Mouse (Mus musculus) activated CD4-positive, CD25-positive, alpha-beta regulatory T cell, adult 4 months (primary cell): ENCODE measurements around the gene Hsd11b2. TPM values are rescaled to one million over a fixed set of nuclear protein-coding genes. Genes with fewer than 3 reads are reported as not detected.

Source experiments
- ATAC-seq: one replicate; pipeline ENCODE4 v1.8.0; 2017
- polyA plus RNA-seq, 2 experiments: library from polyadenylated mRNA; unstranded; fragments of 100-300 nt; shearing (Covaris generic); gene quantifications; one replicate each; pipeline ENCODE4 v1.2.1; 2017

Hsd11b2 gene
- polyA plus RNA-seq, 2 experiments from 2014 or later: not detected

DNA sequence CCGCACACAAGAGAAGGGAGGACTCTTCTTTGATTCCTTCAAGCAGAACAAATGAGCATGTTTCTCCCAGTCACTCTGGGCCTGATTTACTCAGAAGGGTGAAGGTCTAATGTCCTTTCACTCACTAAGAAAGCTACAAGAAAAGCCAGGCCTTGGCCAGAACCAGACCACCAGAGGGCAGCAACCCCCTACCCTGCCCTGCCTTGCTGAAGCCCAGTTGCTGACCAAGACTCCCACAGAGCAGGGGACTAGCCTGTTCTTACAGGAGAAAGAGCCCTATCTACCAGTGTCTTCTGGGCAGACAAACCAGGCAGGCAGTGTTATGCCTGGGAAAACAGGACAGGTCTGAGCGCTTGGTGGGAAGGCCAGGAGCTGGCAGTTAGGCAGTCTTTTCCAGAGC is 34.2 kb upstream of the Hsd11b2 start:
- no peak for ATAC-seq

DNA sequence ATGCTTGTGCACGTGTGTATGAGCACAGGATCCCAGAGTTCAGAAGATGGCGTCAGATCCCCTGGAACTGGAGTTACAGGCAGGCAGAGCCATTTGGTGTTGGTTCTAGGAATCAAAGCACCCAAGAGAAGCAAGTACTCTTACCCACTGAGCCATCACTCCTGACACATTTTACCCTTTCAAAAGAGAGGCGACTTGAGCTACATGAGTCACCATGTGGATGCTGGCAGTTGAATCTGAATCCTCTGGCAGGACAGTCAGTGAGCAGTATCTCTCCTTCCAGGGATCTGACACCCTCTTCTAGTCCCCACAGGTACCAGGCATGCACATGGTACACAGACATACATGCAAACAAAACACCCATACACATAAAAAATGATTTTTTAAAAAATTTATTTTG is 30.5 kb upstream of the Hsd11b2 start:
- no peak for ATAC-seq

- ATAC-seq: no peak
Measured at GRCm38 (mm10) chr8:105489281-105489680, 29.3 kb upstream of the Hsd11b2 start.

GRCm38 (mm10) chr8:105493495-105493894 is 25.1 kb upstream of the Hsd11b2 start:
- ATAC-seq: no peak

DNA sequence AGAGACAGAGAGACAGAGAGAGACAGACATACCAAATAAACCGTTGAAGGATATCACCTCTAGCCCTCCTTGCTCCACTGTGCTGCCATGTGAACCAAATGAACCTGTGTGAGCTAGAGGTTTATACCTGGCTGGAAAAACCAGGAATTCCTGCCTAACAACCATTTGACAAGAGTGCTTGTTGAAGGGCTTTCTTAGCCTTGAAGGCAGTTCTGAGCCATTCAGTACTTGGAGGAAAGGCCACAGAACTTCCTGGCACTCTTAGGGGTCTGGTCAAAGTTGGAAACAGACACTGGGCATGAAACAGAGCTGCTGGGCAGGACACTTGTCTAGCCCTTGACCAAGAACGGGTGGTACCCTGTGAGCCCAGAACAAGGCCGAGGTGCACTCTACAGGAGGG is 24.0 kb upstream of the Hsd11b2 start:
- ATAC-seq: no peak

DNA sequence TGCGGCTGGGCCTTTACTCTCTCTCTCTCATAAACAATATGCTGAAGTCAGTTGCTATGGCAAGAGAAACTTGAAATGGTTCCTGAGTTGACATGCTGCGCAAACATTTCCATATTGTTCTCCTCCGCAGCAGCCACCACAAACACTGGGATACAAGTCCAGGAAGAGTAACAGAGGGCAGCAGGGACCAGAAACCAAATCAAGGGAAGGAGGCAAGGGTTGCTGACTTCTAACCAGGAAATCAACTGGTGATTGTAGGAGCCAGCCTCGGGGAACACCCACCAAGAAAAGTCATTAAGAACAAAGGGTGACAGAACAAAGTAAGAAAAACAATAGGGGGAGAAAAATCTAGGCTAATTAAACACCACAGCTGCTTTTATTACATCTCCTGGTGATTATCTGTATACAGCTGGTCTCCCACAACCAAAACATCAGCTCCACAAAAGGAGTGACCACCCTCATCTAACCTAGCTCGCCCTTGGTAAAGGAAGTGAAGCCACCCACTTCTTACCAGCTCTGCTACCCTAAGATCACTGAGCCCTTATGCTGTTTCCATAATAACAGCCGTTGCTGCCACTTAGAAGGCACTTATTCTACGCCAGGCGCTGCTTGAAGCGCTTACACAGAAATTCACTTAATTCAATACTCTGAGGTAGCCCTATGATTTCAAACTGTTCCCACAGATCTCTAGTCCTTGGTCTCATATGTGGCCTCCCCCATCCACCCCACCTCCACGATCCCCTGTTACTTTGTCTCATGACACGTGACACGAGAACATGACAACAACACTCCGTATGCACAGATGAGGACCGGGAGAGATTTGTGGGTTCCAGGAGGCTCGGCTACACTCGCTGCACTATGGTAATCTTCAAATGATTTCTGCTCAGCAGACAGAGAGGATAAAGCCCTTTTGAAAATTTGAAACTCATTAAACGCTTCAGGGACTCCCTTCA is 22.9 kb upstream of the Hsd11b2 start:
- ATAC-seq: no peak

DNA sequence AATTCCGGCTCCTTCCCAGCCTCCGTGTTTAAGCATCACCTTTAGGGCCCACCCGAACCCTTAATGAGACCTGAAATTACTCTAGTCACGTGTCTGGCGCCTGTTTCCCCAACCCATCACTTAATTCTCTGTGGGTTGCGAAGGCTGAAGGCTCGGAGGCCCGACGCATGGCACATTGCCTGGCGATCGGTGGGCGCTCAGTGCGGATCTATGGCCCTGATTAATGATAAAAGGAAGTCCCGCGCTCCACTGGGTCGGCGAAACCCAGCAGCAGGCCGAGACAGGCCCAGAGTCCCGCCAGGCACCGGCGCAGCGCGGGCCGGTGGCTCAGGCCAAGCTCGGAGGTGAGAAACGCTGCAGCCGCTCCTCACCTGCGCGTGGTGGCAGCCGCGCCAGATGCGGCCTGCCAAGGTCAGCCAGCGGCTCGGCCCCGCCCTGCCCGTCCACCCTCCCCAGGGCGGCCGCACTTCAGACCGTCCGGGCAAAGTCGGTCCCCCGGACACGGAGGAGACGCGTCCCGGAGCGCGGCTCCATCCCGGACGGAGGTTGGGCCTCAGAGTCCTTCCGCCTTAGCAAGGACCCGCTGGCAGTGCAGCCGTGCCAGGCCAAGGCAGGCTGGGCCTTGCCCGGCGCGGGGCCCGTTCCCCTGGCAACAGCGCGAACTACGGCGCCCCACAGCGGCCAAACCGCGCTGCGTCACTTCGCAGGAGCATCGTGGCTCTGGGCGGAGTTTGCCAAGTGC is 21.9 kb upstream of the Hsd11b2 start, which contains the start of gene Zdhhc1:
Gene Zdhhc1, minus strand, starts transcription at position 464 of the 742 bp plus-strand sequence.
- ATAC-seq: peak; percentile 66

- ATAC-seq: no peak
Measured at GRCm38 (mm10) chr8:105499787-105500186, 18.8 kb upstream of the Hsd11b2 start.

DNA sequence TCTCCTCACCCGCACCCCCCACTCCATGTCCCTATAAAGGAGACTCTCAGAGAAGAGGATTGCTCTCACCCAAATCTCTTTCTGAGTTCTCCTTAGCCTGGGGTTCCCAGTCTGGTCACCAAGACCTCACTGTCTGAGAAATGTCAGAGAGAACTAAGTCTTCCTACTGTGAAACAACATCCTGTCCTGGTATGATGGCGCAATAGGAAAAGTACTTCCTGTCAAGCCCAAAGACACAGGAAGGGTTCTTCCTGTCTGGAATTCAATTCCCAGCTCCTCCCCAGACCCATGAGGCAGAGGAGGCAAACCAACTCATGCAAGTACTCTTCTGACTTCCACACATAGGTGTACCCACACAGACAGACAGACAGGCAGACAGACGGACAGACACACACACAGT is 13.9 kb upstream of the Hsd11b2 start:
- no peak for ATAC-seq

GRCm38 (mm10) chr8:105506977-105507376 is 11.6 kb upstream of the Hsd11b2 start:
- no peak for ATAC-seq

GRCm38 (mm10) chr8:105508758-105509157 is 9.8 kb upstream of the Hsd11b2 start:
- no peak for ATAC-seq

DNA sequence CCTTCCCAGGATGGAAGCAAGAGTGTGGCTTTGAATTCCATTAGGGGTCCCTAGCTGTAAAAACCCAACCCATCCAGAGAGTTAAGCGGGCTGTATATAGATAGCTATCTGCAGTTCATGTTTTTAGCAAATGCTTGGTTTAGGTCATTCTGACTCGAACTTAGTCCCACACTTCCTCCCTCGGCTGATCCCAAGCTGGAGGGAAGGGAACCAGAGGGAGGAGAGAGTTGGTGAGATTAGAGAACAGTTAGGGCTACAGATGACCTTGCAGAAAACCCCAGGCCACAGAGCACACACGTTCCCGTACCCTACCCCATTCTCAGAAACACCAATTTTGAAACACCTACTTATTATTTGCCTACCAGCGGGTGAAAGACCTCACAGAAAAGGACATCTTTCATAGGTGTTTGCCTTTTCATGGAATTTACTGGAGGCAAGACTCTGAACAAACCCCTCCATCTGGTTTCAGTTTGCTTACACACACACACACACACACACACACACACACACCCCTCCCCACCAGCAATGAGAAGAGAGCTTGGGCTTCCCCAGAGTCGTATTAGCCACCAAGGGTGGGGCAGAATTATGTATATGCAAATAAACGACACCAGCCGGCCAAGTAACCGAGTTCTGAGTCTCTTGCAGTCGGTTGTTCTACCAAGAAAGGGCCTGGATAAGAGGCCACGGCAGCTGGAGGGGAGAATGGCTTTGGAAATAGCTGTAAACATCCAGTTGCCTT is 8.4 kb upstream of the Hsd11b2 start:
- ATAC-seq: no peak

GRCm38 (mm10) chr8:105514194-105514593 is 4.4 kb upstream of the Hsd11b2 start:
- no peak for ATAC-seq

- ATAC-seq: no peak
Measured at GRCm38 (mm10) chr8:105514656-105515055, 3.9 kb upstream of the Hsd11b2 start.

DNA sequence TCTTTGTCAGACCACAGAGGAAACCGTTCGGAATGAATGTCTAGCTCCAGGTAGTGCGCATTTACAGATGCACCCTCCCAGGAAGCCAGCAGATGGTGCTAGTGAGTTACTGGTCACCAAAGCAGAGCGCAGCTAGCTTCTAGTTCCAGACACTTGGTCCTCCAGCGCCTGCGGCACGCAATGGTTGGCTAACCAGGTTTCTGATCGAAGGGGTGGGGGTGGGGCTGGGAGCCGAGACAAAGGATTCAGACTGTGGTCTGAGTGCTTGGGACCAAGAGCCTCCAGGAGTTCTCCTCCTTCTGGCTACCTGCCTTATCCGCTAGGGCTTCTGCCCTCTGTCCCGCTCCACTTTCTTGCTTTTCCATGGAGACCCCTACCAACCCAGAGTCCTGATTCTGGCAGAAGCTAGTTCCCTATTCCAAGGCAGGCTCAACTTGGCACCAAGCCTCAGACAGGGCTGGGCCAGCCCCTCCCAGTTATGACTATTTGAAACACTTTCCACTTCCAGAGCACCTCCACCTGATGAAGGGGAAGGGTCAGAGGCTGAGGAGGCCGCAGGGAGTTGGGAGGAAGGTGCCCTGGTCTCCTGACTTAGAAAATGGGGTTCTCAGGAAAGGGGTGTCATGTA is 2.4 kb upstream of the Hsd11b2 start:
- ATAC-seq: no peak

DNA sequence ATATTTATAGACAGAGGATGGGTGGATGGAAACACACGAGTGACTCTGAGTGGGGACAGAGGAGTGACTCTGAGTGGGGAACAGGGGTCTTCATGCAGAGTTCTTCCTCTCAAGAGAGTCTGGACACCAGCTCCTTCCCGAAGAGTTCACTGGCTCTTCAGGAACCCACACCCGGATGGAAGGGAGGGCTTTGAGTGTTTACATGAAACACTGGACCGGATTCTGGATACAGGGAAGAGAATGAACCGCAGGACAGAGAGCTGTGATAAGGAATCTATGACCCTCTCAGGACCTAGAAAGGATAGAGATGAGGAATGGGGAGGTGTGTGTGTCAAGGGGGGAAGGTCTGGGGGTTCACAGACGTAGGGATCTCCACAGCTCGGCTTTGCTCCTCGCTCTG is 1.2 kb upstream of the Hsd11b2 start:
- ATAC-seq: no peak

DNA sequence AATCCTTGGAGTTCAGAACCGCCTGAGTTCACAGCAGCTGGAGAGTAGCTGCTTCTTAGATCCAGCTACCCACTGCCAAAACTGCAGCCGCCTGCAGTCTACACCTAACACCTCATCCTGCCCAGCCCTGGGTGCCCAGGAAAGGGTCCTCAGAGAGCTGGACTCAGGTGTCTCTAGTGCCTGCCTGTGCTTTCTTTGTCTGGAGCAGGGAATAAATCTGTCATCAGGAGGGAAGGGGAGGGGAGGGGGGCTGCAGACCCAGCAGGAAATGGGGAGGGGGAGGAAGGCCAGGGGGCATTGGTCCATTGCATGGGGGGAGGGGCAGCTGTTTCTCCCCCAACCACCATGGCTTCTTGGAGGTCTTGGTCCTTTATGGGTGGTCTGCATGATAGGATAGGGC is 1.0 kb downstream of the Hsd11b2 start:
- ATAC-seq: no peak

DNA sequence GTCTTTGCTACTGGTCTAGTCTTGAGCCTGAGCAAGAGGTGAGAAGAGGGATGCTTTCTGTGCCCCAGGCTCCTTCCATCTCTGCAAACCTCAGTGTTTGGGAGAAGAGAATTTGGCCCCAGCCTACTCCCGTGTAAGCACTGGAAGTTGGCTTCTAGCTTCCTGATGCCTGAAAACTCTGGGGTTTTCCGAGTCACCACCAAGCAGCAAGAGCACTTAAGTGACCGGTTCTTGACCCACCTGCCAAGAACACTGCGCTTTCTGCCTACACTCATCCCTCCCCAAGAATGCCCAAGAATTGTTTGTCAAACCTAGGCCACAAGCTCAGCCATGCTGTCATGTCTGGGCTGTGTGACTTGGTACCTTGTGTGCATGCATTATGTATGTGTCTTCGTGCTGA is 2.0 kb downstream of the Hsd11b2 start:
- no peak for ATAC-seq

DNA sequence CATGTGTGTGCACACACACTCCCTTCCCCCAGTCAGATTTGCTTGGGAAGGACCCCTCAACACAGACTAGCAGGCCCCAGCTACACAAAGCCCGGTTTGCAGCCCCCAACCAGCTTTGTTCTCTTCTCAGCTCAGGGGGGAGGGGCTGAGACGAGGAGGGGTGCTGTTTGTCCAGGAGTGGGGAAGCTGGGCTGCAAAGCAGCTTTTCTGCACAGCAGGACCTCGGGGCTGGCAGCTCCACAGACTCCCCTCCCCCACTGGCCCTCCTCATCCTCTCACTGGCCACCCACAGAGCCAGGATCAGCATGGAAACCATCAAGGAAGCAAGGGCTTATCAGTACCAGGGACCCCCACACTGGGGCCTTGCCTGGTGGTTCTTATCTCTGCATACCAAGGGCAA is 2.5 kb downstream of the Hsd11b2 start:
- no peak for ATAC-seq

DNA sequence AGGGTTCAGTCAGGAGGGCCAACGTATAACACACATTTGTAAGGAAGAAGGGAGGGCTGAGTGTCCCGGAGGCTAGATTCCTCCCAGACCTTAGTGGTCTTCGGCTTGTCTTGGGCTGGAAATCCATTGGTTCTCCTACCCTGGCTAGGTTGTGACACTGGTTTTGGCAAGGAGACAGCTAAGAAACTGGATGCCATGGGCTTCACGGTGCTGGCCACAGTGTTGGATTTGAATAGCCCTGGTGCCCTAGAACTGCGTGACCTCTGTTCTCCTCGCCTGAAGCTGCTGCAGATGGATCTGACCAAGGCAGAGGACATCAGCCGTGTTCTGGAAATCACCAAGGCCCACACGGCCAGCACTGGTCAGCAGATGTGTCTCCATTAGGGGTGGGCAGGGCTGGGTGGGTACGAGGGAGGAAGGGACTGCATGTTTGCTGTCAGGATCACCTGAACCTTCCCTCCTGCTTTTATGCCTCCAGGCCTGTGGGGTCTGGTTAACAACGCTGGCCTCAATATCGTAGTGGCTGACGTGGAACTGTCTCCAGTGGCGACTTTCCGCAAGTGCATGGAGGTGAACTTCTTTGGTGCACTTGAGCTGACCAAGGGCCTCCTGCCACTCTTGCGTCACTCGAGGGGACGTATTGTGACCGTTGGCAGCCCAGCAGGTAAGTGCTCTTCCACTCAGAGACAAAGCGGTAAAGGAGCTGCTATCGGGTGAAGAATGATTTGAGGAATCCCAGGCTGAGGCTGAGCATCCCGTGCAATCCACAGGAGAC is 3.6 kb downstream of the Hsd11b2 start:
- ATAC-seq: no peak

- no peak for ATAC-seq
Measured at GRCm38 (mm10) chr8:105522890-105523289, 4.3 kb downstream of the Hsd11b2 start.

GRCm38 (mm10) chr8:105527110-105527509 is 8.6 kb downstream of the Hsd11b2 start:
- no peak for ATAC-seq
